Mouse (Mus musculus) myocyte (in vitro differentiated cells): Measurements from ENCODE around the gene Mras. TPM values are rescaled to one million over a fixed set of nuclear protein-coding genes. Genes with fewer than 3 reads are reported as not detected.

Source experiments
- H3K27me3 ChIP-seq: one replicate; pipeline ENCODE4 v1.6.1; 2011; ENCODE audit not compliant: control insufficient read depth, insufficient read depth, insufficient read length
- H3K36me3 ChIP-seq: one replicate; pipeline ENCODE4 v1.6.1; 2011; ENCODE audit not compliant: control insufficient read depth, insufficient read depth
- H3K4me2 ChIP-seq: one replicate; pipeline ENCODE4 v1.6.1; 2011; ENCODE audit warnings: low read depth, control low read depth
- H3K4me3 ChIP-seq: one replicate; pipeline ENCODE4 v1.5.1; 2011; ENCODE audit warnings: mild to moderate bottlenecking, control low read depth, moderate library complexity
- H3K79me2 ChIP-seq: one replicate; pipeline ENCODE4 v1.6.1; 2011; ENCODE audit not compliant: control insufficient read depth, insufficient read depth
- H3ac ChIP-seq: one replicate; pipeline ENCODE4 v1.6.1; 2011; ENCODE audit not compliant: control insufficient read depth, insufficient read length
- CEBPB ChIP-seq: IDR thresholded peaks from 2 replicates; pipeline ENCODE4 v1.6.1; 2011; ENCODE audit warnings: mild to moderate bottlenecking, moderate library complexity; ENCODE audit not compliant: poor library complexity, insufficient read depth, severe bottlenecking
- E2F4 ChIP-seq: IDR thresholded peaks from one replicate; pipeline ENCODE4 v1.6.1; 2011; ENCODE audit warnings: mild to moderate bottlenecking, control low read depth, moderate library complexity; ENCODE audit not compliant: insufficient read depth
- MAX ChIP-seq: IDR thresholded peaks from one replicate; pipeline ENCODE4 v1.6.1; 2011; ENCODE audit warnings: low read depth, mild to moderate bottlenecking, control low read depth
- MYOD1 ChIP-seq, 3 experiments: IDR thresholded peaks; one replicate each; pipeline ENCODE4 v1.6.1; 2011; ENCODE audit warnings: control low read depth in 2 of 3, low read depth in 2 of 3, mild to moderate bottlenecking in 2 of 3, moderate library complexity in 1 of 3; ENCODE audit not compliant: insufficient read length in 2 of 3, control insufficient read depth in 1 of 3
- MYOG ChIP-seq, 3 experiments: IDR thresholded peaks; one replicate each; pipeline ENCODE4 v1.6.1; 2011; ENCODE audit warnings: control low read depth in 2 of 3, low read depth in 2 of 3, mild to moderate bottlenecking in 2 of 3; ENCODE audit not compliant: insufficient read length in 2 of 3, control insufficient read depth in 1 of 3, insufficient read depth in 1 of 3
- POLR2A ChIP-seq: IDR thresholded peaks from one replicate; pipeline ENCODE4 v1.6.1; 2011; ENCODE audit warnings: low read depth, mild to moderate bottlenecking, control low read depth, moderate library complexity; ENCODE audit not compliant: insufficient read length
- POLR2AphosphoS2 ChIP-seq: IDR thresholded peaks from one replicate; pipeline ENCODE4 v1.6.1; 2011; ENCODE audit warnings: low read depth, control low read depth; ENCODE audit not compliant: insufficient read length
- REST ChIP-seq: IDR thresholded peaks from one replicate; pipeline ENCODE4 v1.6.1; 2011; ENCODE audit warnings: mild to moderate bottlenecking, control low read depth, moderate library complexity; ENCODE audit not compliant: insufficient read depth, insufficient read length
- SRF ChIP-seq: IDR thresholded peaks from one replicate; pipeline ENCODE4 v1.6.1; 2011; ENCODE audit warnings: low read depth; ENCODE audit not compliant: control insufficient read depth, insufficient read length
- TCF12 ChIP-seq: IDR thresholded peaks from one replicate; pipeline ENCODE4 v1.6.1; 2011; ENCODE audit warnings: mild to moderate bottlenecking, control low read depth; ENCODE audit not compliant: poor library complexity, insufficient read depth, severe bottlenecking
- TCF3 ChIP-seq: IDR thresholded peaks from one replicate; pipeline ENCODE4 v1.6.1; 2011; ENCODE audit warnings: low read depth, control low read depth; ENCODE audit not compliant: insufficient read length
- USF1 ChIP-seq: IDR thresholded peaks from one replicate; pipeline ENCODE4 v1.6.1; 2011; ENCODE audit warnings: low read depth, mild to moderate bottlenecking, control low read depth, moderate library complexity
- polyA plus RNA-seq: library from polyadenylated mRNA; unstranded; fragments of >200 nt; fragmentation: generic; extraction: Trizol; gene quantifications from one replicate; pipeline ENCODE4 v1.2.1, GENCODE M21; 2012; ENCODE audit warnings: missing spikeins

Mras gene
- polyA plus RNA-seq, 1 experiment: 18.8 TPM

- TF ChIP-seq E2F4 (no peak), CEBPB (no peak), USF1 (no peak), MAX (no peak), POLR2AphosphoS2 (no peak), POLR2A (no peak), MYOG (IDR thresholded peaks at IDR 0.05; ENCODE audit: control insufficient read depth in 1 of 3, insufficient read depth in 1 of 3, insufficient read length in 2 of 3, low read depth in 2 of 3) (no peak), MYOD1 (IDR thresholded peaks at IDR 0.05; ENCODE audit: control insufficient read depth in 1 of 3, insufficient read length in 2 of 3, low read depth in 2 of 3) (no peak), REST (no peak), TCF12 (no peak), TCF3 (no peak), SRF (no peak)
- peaks cover 4% of the 10 kb centered on the region for H3K27me3 ChIP-seq
- H3K4me2 ChIP-seq: no peak overlapping the region
- H3K4me3 ChIP-seq: no peak overlapping the region
- H3K36me3 ChIP-seq: no peaks in the 10 kb centered on the region
- H3ac ChIP-seq: no peak overlapping the region
- no peaks in the 10 kb centered on the region for H3K79me2 ChIP-seq
Observed at GRCm38 (mm10) chr9:99363076-99363475, 74.1 kb downstream of the Mras start.

GRCm38 (mm10) chr9:99361946-99362345 is 75.2 kb downstream of the Mras start:
- H3K27me3 ChIP-seq: peaks cover 12% of the 10 kb centered on the region
- no peak overlapping the region for H3K4me2 ChIP-seq
- TF ChIP-seq MYOD1 (IDR thresholded peaks at IDR 0.05; ENCODE audit: control insufficient read depth in 1 of 3, insufficient read length in 2 of 3, low read depth in 2 of 3) (no peak), MYOG (IDR thresholded peaks at IDR 0.05; ENCODE audit: control insufficient read depth in 1 of 3, insufficient read depth in 1 of 3, insufficient read length in 2 of 3, low read depth in 2 of 3) (no peak), SRF (no peak), CEBPB (no peak), POLR2A (no peak), POLR2AphosphoS2 (no peak), USF1 (no peak), TCF3 (no peak), TCF12 (no peak), MAX (no peak), E2F4 (no peak), REST (no peak)
- H3K79me2 ChIP-seq: no peaks in the 10 kb centered on the region
- H3K36me3 ChIP-seq: no peaks in the 10 kb centered on the region
- no peak overlapping the region for H3ac ChIP-seq
- H3K4me3 ChIP-seq: no peak overlapping the region

DNA sequence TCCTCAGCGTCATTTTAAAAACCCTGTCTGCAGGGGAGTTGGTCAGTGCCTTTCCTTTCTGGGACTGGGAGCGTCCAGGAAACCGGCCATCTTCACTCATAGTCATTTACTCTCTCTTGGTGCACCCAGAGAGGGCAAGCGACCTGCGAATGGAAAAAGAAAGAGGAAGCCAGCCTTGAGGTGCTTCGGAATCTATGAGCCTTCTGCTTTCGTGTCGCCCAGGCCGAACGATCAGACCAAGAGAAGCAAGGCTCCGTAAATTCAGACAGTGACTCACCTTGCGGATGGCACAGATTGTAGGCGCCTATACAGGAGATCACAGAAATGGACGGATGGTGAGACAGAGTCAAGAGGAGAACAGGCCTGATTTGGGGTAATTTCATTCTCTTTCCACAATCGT is 78.2 kb downstream of the Mras start:
- Histone ChIP-seq H3K4me3 (no peak overlapping the region), H3K36me3 (no peaks in the 10 kb centered on the region), H3K79me2 (no peaks in the 10 kb centered on the region), H3ac (no peak overlapping the region), H3K4me2 (no peak overlapping the region), H3K27me3 (peaks cover 12% of the 10 kb centered on the region)
- no peak for TF ChIP-seq REST
- TF ChIP-seq E2F4: no peak
- TF ChIP-seq POLR2AphosphoS2: no peak
- no peak for TF ChIP-seq MYOD1 (IDR thresholded peaks at IDR 0.05; ENCODE audit: control insufficient read depth in 1 of 3, insufficient read length in 2 of 3, low read depth in 2 of 3)
- no peak for TF ChIP-seq MAX
- no peak for TF ChIP-seq USF1
- TF ChIP-seq SRF: no peak
- no peak for TF ChIP-seq MYOG (IDR thresholded peaks at IDR 0.05; ENCODE audit: control insufficient read depth in 1 of 3, insufficient read depth in 1 of 3, insufficient read length in 2 of 3, low read depth in 2 of 3)
- no peak for TF ChIP-seq CEBPB
- TF ChIP-seq TCF12: no peak
- no peak for TF ChIP-seq POLR2A
- no peak for TF ChIP-seq TCF3

DNA sequence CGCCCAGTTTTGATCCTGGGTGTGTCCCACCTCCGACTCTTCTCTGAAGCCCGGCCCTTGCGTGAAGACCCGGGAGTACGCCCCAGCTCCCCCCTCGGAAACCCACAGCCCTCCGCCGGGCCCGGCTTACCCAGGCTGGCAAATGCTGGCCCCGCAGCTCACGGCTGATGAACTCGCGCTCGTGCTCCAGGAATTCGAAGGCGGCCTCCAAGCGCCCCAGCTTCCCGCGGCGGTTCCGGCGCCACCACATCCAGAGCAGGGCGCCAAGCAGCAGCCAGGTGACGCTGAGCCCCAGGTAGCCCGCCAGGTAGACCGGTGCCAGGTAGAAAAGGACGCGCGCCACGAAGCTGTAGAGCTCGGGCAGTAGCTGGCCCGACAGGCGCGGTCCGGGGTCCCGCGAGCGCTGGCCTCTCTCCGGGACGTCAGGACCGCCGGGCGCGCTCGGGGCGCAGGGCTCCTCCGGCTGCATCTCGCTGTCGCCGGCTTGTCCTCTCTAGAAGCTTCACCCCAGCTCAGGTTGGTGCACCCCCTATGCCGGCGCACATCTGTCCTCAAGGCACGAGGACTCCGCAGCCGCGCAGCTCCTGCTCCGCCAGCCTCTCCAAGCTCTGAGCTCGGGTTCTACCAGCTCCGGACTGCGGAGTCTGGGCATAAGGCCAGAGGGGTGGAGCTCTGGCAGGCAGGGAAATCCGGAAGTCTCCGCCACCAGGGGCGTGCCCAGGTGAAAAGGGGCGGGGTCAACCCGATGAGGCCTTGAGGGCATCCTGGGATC is 79.1 kb downstream of the Mras start, which contains the start of gene Esyt3:
TSS of gene Esyt3 (minus strand) at position 637 of the 772 bp plus-strand sequence.
- no peak within 1 kb of the TSS for H3K4me2 ChIP-seq
- no peaks in the 10 kb centered on the region for H3K79me2 ChIP-seq
- H3K27me3 ChIP-seq: peaks cover 12% of the 10 kb centered on the region
- H3K4me3 ChIP-seq: no peak within 1 kb of the TSS
- no peak within 1 kb of the TSS for H3ac ChIP-seq
- H3K36me3 ChIP-seq: no peaks in the 10 kb centered on the region
- TF ChIP-seq POLR2AphosphoS2 (no peak), TCF12 (no peak), MYOG (IDR thresholded peaks at IDR 0.05; ENCODE audit: control insufficient read depth in 1 of 3, insufficient read depth in 1 of 3, insufficient read length in 2 of 3, low read depth in 2 of 3) (no peak), MAX (no peak), CEBPB (no peak), TCF3 (no peak)
